Mouse (Mus musculus): ENCODE results near the gene Evi5l. TPM values are rescaled to one million over a fixed set of nuclear protein-coding genes. Genes with fewer than 3 reads are reported as not detected.
A peak's percentile ranks its signal among the peaks of the same experiment; 100 is the strongest.
"Not testable (repeated sequence)": the region's sequence is repeated elsewhere in the genome, so short reads cannot be mapped to it uniquely, and the experiment has no call there.

Evi5l gene
- polyA plus RNA-seq, 1 experiment from 2014 or later: 12.5 TPM

DNA sequence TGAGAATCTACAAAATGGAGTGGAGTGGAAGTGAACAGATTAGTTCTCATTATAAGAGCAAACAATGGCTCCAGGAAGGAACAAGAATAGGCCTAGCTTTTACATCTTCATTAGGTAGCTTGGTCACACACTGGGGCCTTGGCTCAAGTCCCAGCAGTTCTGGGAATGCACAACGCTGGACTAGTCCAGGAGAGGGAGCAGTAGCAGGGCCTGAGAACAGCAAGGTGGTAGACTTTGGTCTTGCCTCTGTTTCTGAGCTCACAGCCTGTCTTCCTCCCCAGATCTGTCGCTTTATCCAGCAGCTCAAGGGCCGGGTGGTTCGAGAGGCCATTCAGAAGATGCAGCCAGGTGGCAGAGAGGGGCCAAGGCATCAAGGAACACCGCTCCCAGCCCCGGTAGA, 87.6 kb downstream of the Evi5l start:
- WGBS: 70% methylated on average over 6 of the region's 6 CpGs
- DNase-seq (ENCODE audit: low spot score) (no peak), ATAC-seq (replicated peaks; ENCODE audit: low FRiP score) (no peak)
- H3K27me3 ChIP-seq (replicated peaks; ENCODE audit: control insufficient read depth, insufficient read depth, low read length): no peaks in the 10 kb centered on the region
- H3K4me1 ChIP-seq (replicated peaks; ENCODE audit: control insufficient read depth, insufficient read depth, low read length): peaks cover 34% of the 10 kb centered on the region
- peaks cover 14% of the 10 kb centered on the region for H3K36me3 ChIP-seq (ENCODE audit: control insufficient read depth, insufficient read depth, low read length)
- no peaks in the 10 kb centered on the region for H3K9me3 ChIP-seq (ENCODE audit: control insufficient read depth, low read length)
- peak overlapping the region; percentile 85 for H3K4me3 ChIP-seq (ENCODE audit: low read depth, low read length)
- peak overlapping the region; percentile 13; the same call in 1 of the 2 replicates for H3K27ac ChIP-seq (ENCODE audit: low read depth, low read length)
- H3K4me2 ChIP-seq: peak overlapping the region; percentile 92
- H3K9ac ChIP-seq (ENCODE audit: low read depth, low read length): no peak overlapping the region

DNA sequence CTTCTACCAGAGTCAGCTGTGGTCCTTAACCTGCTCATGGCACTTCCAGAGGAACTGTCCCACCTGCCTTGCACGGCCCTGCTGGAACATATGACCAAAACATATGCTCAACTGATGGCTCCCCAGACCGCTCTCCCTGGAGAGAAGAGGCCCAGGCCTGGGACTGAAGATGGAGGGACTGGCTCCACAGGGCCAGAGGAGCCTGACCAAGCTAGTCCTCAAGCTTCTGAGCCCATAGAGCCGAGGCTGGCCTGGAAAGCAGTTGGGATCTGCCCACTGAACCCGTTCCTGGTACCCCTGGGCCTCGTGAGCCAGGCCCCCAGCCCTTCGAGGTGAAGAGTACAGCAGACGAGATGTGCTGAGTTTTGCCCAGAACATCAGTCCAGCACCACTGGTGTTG, 89.1 kb downstream of the Evi5l start:
- not testable (repeated sequence) for H3K9ac ChIP-seq (ENCODE audit: low read depth, low read length); H3K27me3 ChIP-seq (replicated peaks; ENCODE audit: control insufficient read depth, insufficient read depth, low read length); DNase-seq (ENCODE audit: low spot score); H3K4me3 ChIP-seq (ENCODE audit: low read depth, low read length); H3K27ac ChIP-seq (ENCODE audit: low read depth, low read length); H3K9me3 ChIP-seq (ENCODE audit: control insufficient read depth, low read length); ATAC-seq (replicated peaks; ENCODE audit: low FRiP score); H3K4me2 ChIP-seq
- peaks cover 27% of the 10 kb centered on the region for H3K4me1 ChIP-seq (replicated peaks; ENCODE audit: control insufficient read depth, insufficient read depth, low read length)
- H3K36me3 ChIP-seq (ENCODE audit: control insufficient read depth, insufficient read depth, low read length): peaks cover 20% of the 10 kb centered on the region
- WGBS: 79% methylated on average over 7 of the region's 7 CpGs

DNA sequence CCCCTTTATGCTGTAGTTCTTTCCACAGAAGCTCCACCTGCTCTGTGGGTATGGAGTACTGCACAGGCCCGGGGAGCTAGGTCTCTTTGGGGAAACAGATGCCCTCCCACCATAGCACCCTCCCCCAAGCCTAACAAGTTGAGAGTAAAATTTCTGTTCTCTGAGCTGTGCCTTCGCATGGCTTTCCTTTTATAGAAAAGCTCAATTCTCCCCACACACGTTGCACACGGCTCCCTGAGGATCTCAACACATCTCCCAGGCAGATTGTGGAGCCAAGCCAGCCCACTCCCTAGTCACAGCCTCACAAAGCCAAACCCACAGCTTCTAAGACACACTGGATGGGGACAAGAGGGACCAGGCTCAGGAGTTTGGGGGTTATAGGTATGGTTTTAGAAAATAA, 90.5 kb downstream of the Evi5l start:
- Histone ChIP-seq H3K4me3 (ENCODE audit: low read depth, low read length) (no peak overlapping the region), H3K4me1 (replicated peaks; ENCODE audit: control insufficient read depth, insufficient read depth, low read length) (peaks cover 26% of the 10 kb centered on the region), H3K9me3 (ENCODE audit: control insufficient read depth, low read length) (no peaks in the 10 kb centered on the region), H3K36me3 (ENCODE audit: control insufficient read depth, insufficient read depth, low read length) (peaks cover 26% of the 10 kb centered on the region), H3K27me3 (replicated peaks; ENCODE audit: control insufficient read depth, insufficient read depth, low read length) (no peaks in the 10 kb centered on the region), H3K4me2 (no peak overlapping the region), H3K9ac (ENCODE audit: low read depth, low read length) (no peak overlapping the region), H3K27ac (ENCODE audit: low read depth, low read length) (no peak overlapping the region)
- DNase-seq (ENCODE audit: low spot score) (no peak), ATAC-seq (replicated peaks; ENCODE audit: low FRiP score) (no peak)
- 79% methylated on average over 4 of the region's 4 CpGs for WGBS

DNA sequence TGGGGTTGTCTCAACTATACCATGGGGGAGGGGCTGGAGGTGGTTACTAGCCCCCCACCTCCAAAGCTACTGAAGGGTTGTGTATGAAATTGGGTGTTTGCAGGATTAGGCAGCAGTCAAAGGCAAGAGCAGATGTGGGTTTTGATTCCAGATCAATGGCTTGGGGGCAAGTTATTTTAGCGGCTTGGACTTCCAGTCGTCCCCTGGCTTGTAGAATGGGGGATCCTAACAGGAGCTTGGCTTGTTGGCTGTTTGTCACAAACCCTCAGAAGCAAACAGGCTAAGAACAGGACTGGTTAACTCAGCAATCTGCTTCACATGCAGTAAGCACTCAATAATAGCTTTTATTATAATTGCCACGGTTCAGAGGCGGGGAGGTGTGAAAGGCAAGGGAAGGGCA, 91.0 kb downstream of the Evi5l start:
- H3K9ac ChIP-seq (ENCODE audit: low read depth, low read length): no peak overlapping the region
- no peak overlapping the region for H3K27ac ChIP-seq (ENCODE audit: low read depth, low read length)
- H3K4me3 ChIP-seq (ENCODE audit: low read depth, low read length): no peak overlapping the region
- peaks cover 29% of the 10 kb centered on the region for H3K36me3 ChIP-seq (ENCODE audit: control insufficient read depth, insufficient read depth, low read length)
- ATAC-seq (replicated peaks; ENCODE audit: low FRiP score) (no peak), DNase-seq (ENCODE audit: low spot score) (no peak)
- no peaks in the 10 kb centered on the region for H3K27me3 ChIP-seq (replicated peaks; ENCODE audit: control insufficient read depth, insufficient read depth, low read length)
- no peak overlapping the region for H3K4me2 ChIP-seq
- no peaks in the 10 kb centered on the region for H3K9me3 ChIP-seq (ENCODE audit: control insufficient read depth, low read length)
- H3K4me1 ChIP-seq (replicated peaks; ENCODE audit: control insufficient read depth, insufficient read depth, low read length): peaks cover 24% of the 10 kb centered on the region
- WGBS: 90% methylated on average over 4 of the region's 4 CpGs

DNA sequence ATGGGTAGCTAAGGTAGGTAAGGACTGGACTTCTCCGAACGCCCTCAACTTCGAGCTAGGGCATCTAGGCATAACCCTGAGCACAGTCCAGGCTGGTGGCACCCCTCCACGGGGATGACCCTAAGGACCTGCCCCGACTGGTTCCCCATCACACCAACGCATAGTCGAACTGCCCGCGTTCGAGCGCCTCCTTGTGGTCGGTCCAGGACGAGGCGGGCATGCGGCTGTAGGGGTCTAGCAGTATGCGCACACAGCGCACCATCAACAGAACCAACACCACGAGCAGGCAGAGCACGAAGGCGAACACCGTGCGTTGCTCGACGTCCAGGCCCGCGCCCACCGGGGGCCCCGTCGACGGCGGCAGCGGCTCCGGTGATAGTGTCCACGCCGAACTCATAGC, 91.9 kb downstream of the Evi5l start:
- Histone ChIP-seq H3K27ac (ENCODE audit: low read depth, low read length) (no peak overlapping the region), H3K36me3 (ENCODE audit: control insufficient read depth, insufficient read depth, low read length) (peaks cover 36% of the 10 kb centered on the region), H3K9me3 (ENCODE audit: control insufficient read depth, low read length) (no peaks in the 10 kb centered on the region), H3K4me3 (ENCODE audit: low read depth, low read length) (peak overlapping the region; percentile 70), H3K9ac (ENCODE audit: low read depth, low read length) (peak overlapping the region; percentile 68), H3K27me3 (replicated peaks; ENCODE audit: control insufficient read depth, insufficient read depth, low read length) (no peaks in the 10 kb centered on the region), H3K4me2 (peak overlapping the region; percentile 99), H3K4me1 (replicated peaks; ENCODE audit: control insufficient read depth, insufficient read depth, low read length) (peaks cover 23% of the 10 kb centered on the region)
- WGBS: 4% methylated on average over 35 of the region's 35 CpGs
- ATAC-seq (replicated peaks; ENCODE audit: low FRiP score) (peak; percentile 61), DNase-seq (ENCODE audit: low spot score) (peak; percentile 86)

DNA sequence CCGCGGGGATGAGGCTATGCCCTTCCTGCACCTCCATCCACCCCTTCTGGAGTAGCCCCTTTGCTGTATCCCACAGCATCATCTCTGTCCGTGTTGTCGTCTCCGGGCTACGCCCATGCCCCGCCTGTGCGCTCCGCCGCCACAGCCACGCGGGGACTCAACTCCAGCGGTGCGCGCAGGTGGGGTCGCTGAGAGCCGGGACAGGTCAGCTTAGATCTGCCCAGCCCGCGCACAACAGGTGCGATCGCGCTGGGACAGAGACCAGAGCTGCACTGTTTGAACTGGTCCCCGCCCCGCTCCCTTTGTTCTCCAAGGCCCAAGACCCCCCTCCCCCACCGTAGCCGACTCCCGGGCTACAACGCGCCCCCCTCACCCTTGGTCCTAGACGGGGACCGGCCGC, 92.3 kb downstream of the Evi5l start:
- H3K4me1 ChIP-seq (replicated peaks; ENCODE audit: control insufficient read depth, insufficient read depth, low read length): peaks cover 21% of the 10 kb centered on the region
- peak; percentile 53 for ATAC-seq (replicated peaks; ENCODE audit: low FRiP score)
- WGBS: under 1% methylated on average over 31 of the region's 32 CpGs
- H3K9me3 ChIP-seq (ENCODE audit: control insufficient read depth, low read length): no peaks in the 10 kb centered on the region
- no peak for DNase-seq (ENCODE audit: low spot score)
- no peaks in the 10 kb centered on the region for H3K27me3 ChIP-seq (replicated peaks; ENCODE audit: control insufficient read depth, insufficient read depth, low read length)
- peaks cover 36% of the 10 kb centered on the region for H3K36me3 ChIP-seq (ENCODE audit: control insufficient read depth, insufficient read depth, low read length)
- H3K4me3 ChIP-seq (ENCODE audit: low read depth, low read length): peak overlapping the region; percentile 70
- H3K9ac ChIP-seq (ENCODE audit: low read depth, low read length): peak overlapping the region; percentile 68
- peak overlapping the region; percentile 55; the same call in 1 of the 2 replicates for H3K27ac ChIP-seq (ENCODE audit: low read depth, low read length)
- peak overlapping the region; percentile 99 for H3K4me2 ChIP-seq

DNA sequence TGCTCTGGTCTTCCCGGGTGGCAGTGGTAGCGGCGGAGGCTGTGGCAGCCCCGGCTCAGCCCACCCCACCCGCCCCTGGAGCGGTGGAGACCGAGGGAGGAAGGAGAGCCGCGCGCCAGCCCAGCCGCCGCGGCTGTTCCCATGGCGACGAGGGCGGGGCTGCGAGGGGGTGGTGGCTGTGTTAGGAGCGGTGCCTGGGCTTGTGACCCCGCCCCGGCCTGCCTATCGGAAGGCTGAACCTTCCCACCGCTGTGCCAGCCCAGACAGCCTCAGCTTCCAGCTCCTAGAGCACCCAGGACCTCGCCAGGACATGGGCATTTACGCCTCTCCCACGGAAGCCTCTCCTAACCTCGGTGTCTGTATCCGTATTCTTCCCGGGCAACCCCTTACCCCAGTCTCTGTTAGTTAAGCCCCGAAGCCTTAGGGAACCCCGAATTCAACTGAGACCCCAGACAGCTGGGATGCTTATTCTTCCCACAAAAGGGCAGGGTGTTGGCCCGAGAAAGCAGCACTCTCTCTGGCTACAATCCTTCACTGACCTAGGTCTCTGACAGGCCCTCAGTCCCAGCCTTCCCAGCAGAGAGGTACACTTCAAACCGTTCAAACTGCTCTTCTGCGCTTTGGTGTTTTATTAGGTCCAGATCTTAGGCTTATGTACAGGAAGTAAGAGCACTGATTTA, 92.9 kb downstream of the Evi5l start, which contains the start of gene Ctxn1:
Ctxn1 (minus strand) TSS at position 150 of the 680 bp plus-strand sequence.
- ATAC-seq (replicated peaks; ENCODE audit: low FRiP score) (peak; percentile 92), DNase-seq (ENCODE audit: low spot score) (peak; percentile 98)
- no peaks in the 10 kb centered on the region for H3K27me3 ChIP-seq (replicated peaks; ENCODE audit: control insufficient read depth, insufficient read depth, low read length)
- WGBS: 10% methylated on average over 27 of the region's 33 CpGs
- peak within 1 kb of the TSS; percentile 99 for H3K4me2 ChIP-seq
- peak within 1 kb of the TSS; percentile 70 for H3K4me3 ChIP-seq (ENCODE audit: low read depth, low read length)
- H3K9ac ChIP-seq (ENCODE audit: low read depth, low read length): peak within 1 kb of the TSS; percentile 68
- H3K4me1 ChIP-seq (replicated peaks; ENCODE audit: control insufficient read depth, insufficient read depth, low read length): peaks cover 15% of the 10 kb centered on the region
- peak within 1 kb of the TSS; percentile 55; the same call in 1 of the 2 replicates for H3K27ac ChIP-seq (ENCODE audit: low read depth, low read length)
- peaks cover 36% of the 10 kb centered on the region for H3K36me3 ChIP-seq (ENCODE audit: control insufficient read depth, insufficient read depth, low read length)
- no peaks in the 10 kb centered on the region for H3K9me3 ChIP-seq (ENCODE audit: control insufficient read depth, low read length)

DNA sequence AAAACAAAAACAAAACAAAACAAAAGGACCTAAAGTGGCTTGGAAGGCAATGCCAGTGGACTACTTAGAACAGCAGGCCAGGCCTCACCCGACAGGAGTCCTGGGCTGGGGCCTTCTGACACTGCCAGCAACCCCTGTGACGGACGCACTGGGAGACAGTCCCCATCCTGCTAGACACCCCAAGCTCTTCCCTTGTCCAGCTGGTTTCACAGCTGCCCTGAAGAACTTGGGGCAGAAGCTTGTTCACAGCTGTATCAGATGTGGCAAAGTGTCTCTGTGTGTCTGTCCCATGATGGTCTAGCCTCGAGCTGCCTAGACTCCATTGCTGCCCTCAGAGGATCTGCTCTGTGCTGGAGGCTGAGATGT, 93.4 kb downstream of the Evi5l start:
- Histone ChIP-seq H3K4me2 (no peak overlapping the region), H3K27ac (ENCODE audit: low read depth, low read length) (no peak overlapping the region; the same call in 1 of the 2 replicates), H3K36me3 (ENCODE audit: control insufficient read depth, insufficient read depth, low read length) (peaks cover 36% of the 10 kb centered on the region), H3K4me1 (replicated peaks; ENCODE audit: control insufficient read depth, insufficient read depth, low read length) (peaks cover 15% of the 10 kb centered on the region), H3K4me3 (ENCODE audit: low read depth, low read length) (no peak overlapping the region), H3K27me3 (replicated peaks; ENCODE audit: control insufficient read depth, insufficient read depth, low read length) (no peaks in the 10 kb centered on the region), H3K9ac (ENCODE audit: low read depth, low read length) (no peak overlapping the region), H3K9me3 (ENCODE audit: control insufficient read depth, low read length) (no peaks in the 10 kb centered on the region)
- 87% methylated on average over 4 of the region's 4 CpGs for WGBS
- ATAC-seq (replicated peaks; ENCODE audit: low FRiP score) (no peak), DNase-seq (ENCODE audit: low spot score) (no peak)

Data from liver, embryonic 11.5 days (tissue).